In genomic region chr1:160308996-160309395, GRCm38 (mm10) we compare ENCODE assay signal across 9 mouse cellular contexts.
A peak's percentile ranks its signal among the peaks of the same experiment; 100 is the strongest.
DNase-seq lines count a peak whose midpoint lies in the region; ATAC-seq and TF ChIP-seq lines count a peak whose summit lies in the region.
"Had no signal": no experiment of that assay in that cellular context is flagged by ENCODE, and none has a peak within 500 bp of the region (broad histone marks: within the 10 kb centered on the region; RNA-seq: fewer than 3 reads in every experiment).

No protein-coding gene starts in this region.

- no peak for DNase-seq in midbrain, postnatal 0 days (ENCODE audit: low spot score)
- DNase-seq in intestine, embryonic 14.5 days (ENCODE audit: low spot score): peak; percentile 64
- peak; percentile 63 for DNase-seq in lung, embryonic 14.5 days
- peak; percentile 82 for DNase-seq in stomach, postnatal 0 days (ENCODE audit: low spot score)
- DNase-seq in MN1 (ENCODE audit: low spot score): no peak
- no peak for DNase-seq in cerebellum, adult 11-12 months
- no peak for DNase-seq in adrenal gland, postnatal 4 days (ENCODE audit: low spot score in 2 of 2)

- H3K4me3 ChIP-seq in midbrain, postnatal 0 days (ENCODE audit: low read depth, low read length): no peak overlapping the region
- H3K4me3 ChIP-seq in midbrain, embryonic 13.5 days (replicated peaks): no peak overlapping the region
- H3K4me3 ChIP-seq in intestine, embryonic 14.5 days (ENCODE audit: low read depth, low read length): peak overlapping the region; percentile 20; the same call in 1 of the 2 replicates
- H3K4me3 ChIP-seq in lung, embryonic 14.5 days (ENCODE audit: low read depth, low read length): peak overlapping the region; percentile 21; the same call in 1 of the 2 replicates
- peak overlapping the region; percentile 32 for H3K4me3 ChIP-seq in stomach, postnatal 0 days (ENCODE audit: low read depth, low read length)
- H3K4me3 ChIP-seq: neural tube, embryonic 13.5 days had no signal

- no peaks in the 10 kb centered on the region for H3K36me3 ChIP-seq in midbrain, postnatal 0 days (ENCODE audit: insufficient read depth, low read length)
- H3K36me3 ChIP-seq in midbrain, embryonic 13.5 days: no peaks in the 10 kb centered on the region
- H3K36me3 ChIP-seq in intestine, embryonic 14.5 days (ENCODE audit: control insufficient read depth, insufficient read depth, low read length): no peaks in the 10 kb centered on the region
- H3K36me3 ChIP-seq in lung, embryonic 14.5 days (ENCODE audit: insufficient read depth): no peaks in the 10 kb centered on the region
- no peaks in the 10 kb centered on the region for H3K36me3 ChIP-seq in stomach, postnatal 0 days (ENCODE audit: control insufficient read depth, insufficient read depth, low read length)
- H3K36me3 ChIP-seq: neural tube, embryonic 13.5 days had no signal

- no peaks in the 10 kb centered on the region for H3K9me3 ChIP-seq in midbrain, postnatal 0 days (ENCODE audit: low read length)
- no peaks in the 10 kb centered on the region for H3K9me3 ChIP-seq in midbrain, embryonic 13.5 days
- no peaks in the 10 kb centered on the region for H3K9me3 ChIP-seq in intestine, embryonic 14.5 days (ENCODE audit: control insufficient read depth, low read length)
- H3K9me3 ChIP-seq in lung, embryonic 14.5 days (ENCODE audit: low read depth, low read length): no peaks in the 10 kb centered on the region
- H3K9me3 ChIP-seq in stomach, postnatal 0 days (ENCODE audit: control insufficient read depth, low read length): no peaks in the 10 kb centered on the region
- H3K9me3 ChIP-seq: neural tube, embryonic 13.5 days had no signal

- H3K4me2 ChIP-seq in midbrain, postnatal 0 days (ENCODE audit: low read depth, low read length, poor library complexity, severe bottlenecking): no peak overlapping the region
- no peak overlapping the region for H3K4me2 ChIP-seq in midbrain, embryonic 13.5 days (replicated peaks)
- H3K4me2 ChIP-seq in intestine, embryonic 14.5 days (ENCODE audit: low read length): peak overlapping the region; percentile 39
- peak overlapping the region; percentile 46 for H3K4me2 ChIP-seq in lung, embryonic 14.5 days
- H3K4me2 ChIP-seq in stomach, postnatal 0 days (replicated peaks; ENCODE audit: low read depth): peak overlapping the region; percentile 39
- H3K4me2 ChIP-seq: neural tube, embryonic 13.5 days had no signal

- no peaks in the 10 kb centered on the region for H3K27me3 ChIP-seq in midbrain, postnatal 0 days (ENCODE audit: insufficient read depth, low read length)
- no peaks in the 10 kb centered on the region for H3K27me3 ChIP-seq in midbrain, embryonic 13.5 days
- no peaks in the 10 kb centered on the region for H3K27me3 ChIP-seq in intestine, embryonic 14.5 days (replicated peaks; ENCODE audit: control insufficient read depth, insufficient read depth, low read length)
- H3K27me3 ChIP-seq in lung, embryonic 14.5 days (ENCODE audit: insufficient read depth, low read length): no peaks in the 10 kb centered on the region
- no peaks in the 10 kb centered on the region for H3K27me3 ChIP-seq in stomach, postnatal 0 days (ENCODE audit: control insufficient read depth, insufficient read depth, low read length)
- H3K27me3 ChIP-seq: neural tube, embryonic 13.5 days had no signal

- no peak for ATAC-seq in midbrain, postnatal 0 days (ENCODE audit: low FRiP score)
- ATAC-seq in midbrain, embryonic 13.5 days: no peak
- ATAC-seq in intestine, embryonic 14.5 days (replicated peaks; ENCODE audit: low FRiP score, low TSS enrichment, low read depth): peak; percentile 53; the same call in 1 of the 2 replicates
- peak; percentile 46; the same call in 1 of the 2 replicates for ATAC-seq in lung, embryonic 14.5 days (ENCODE audit: insufficient read depth)
- peak; percentile 83 for ATAC-seq in stomach, postnatal 0 days (ENCODE audit: low FRiP score, low TSS enrichment)

- TF ChIP-seq CTCF in midbrain, postnatal 0 days (IDR thresholded peaks at IDR 0.05): peak; percentile 36
- TF ChIP-seq CTCF in lung, embryonic 14.5 days (IDR thresholded peaks at IDR 0.05; ENCODE audit: low read depth): peak; percentile 35
- TF ChIP-seq CTCF in stomach, postnatal 0 days (IDR thresholded peaks at IDR 0.05; ENCODE audit: low read depth): peak; percentile 55

- no peak for TF ChIP-seq EP300 in stomach, postnatal 0 days (optimal IDR thresholded peaks at IDR 0.05)

- H3K27ac ChIP-seq in midbrain, postnatal 0 days (ENCODE audit: low read depth, low read length): no peak overlapping the region
- no peak overlapping the region for H3K27ac ChIP-seq in midbrain, embryonic 13.5 days
- peak overlapping the region; percentile 40; the same call in 1 of the 2 replicates for H3K27ac ChIP-seq in intestine, embryonic 14.5 days (ENCODE audit: low read depth)
- peak overlapping the region; percentile 75 for H3K27ac ChIP-seq in lung, embryonic 14.5 days (ENCODE audit: low read depth)
- H3K27ac ChIP-seq in stomach, postnatal 0 days (replicated peaks): peak overlapping the region; percentile 13
- H3K27ac ChIP-seq: neural tube, embryonic 13.5 days had no signal

- no peaks in the 10 kb centered on the region for H3K4me1 ChIP-seq in midbrain, postnatal 0 days (ENCODE audit: insufficient read depth, low read length)
- peaks cover 4% of the 10 kb centered on the region; the same call in 1 of the 2 replicates for H3K4me1 ChIP-seq in midbrain, embryonic 13.5 days (replicated peaks)
- peaks cover 15% of the 10 kb centered on the region; the same call in 1 of the 2 replicates for H3K4me1 ChIP-seq in intestine, embryonic 14.5 days (replicated peaks; ENCODE audit: control insufficient read depth, insufficient read depth, low read length)
- H3K4me1 ChIP-seq in lung, embryonic 14.5 days (ENCODE audit: insufficient read depth): peaks cover 5% of the 10 kb centered on the region
- H3K4me1 ChIP-seq in stomach, postnatal 0 days (replicated peaks; ENCODE audit: control insufficient read depth, insufficient read depth): no peaks in the 10 kb centered on the region

- no peak overlapping the region for H3K9ac ChIP-seq in midbrain, postnatal 0 days (replicated peaks; ENCODE audit: low read length, poor library complexity, severe bottlenecking)
- H3K9ac ChIP-seq in midbrain, embryonic 13.5 days (replicated peaks): no peak overlapping the region
- H3K9ac ChIP-seq in intestine, embryonic 14.5 days (ENCODE audit: low read length): no peak overlapping the region
- H3K9ac ChIP-seq in lung, embryonic 14.5 days: no peak overlapping the region
- H3K9ac ChIP-seq in stomach, postnatal 0 days (ENCODE audit: low read length): no peak overlapping the region
- H3K9ac ChIP-seq: neural tube, embryonic 13.5 days had no signal

- WGBS in midbrain, postnatal 0 days: 22% methylated on average over 7 of the region's 7 CpGs
- 20% methylated on average over 7 of the region's 7 CpGs for WGBS in midbrain, embryonic 13.5 days
- WGBS in intestine, embryonic 14.5 days: 24% methylated on average over 7 of the region's 7 CpGs
- 23% methylated on average over 7 of the region's 7 CpGs for WGBS in lung, embryonic 14.5 days
- WGBS in stomach, postnatal 0 days: 13% methylated on average over 7 of the region's 7 CpGs

Comparison
In these comparisons a context has a peak if more than half of its experiments do, and no peak if none do; other contexts are left out.
1. ATAC-seq: peak in intestine, embryonic 14.5 days (single experiment), lung, embryonic 14.5 days (single experiment) and stomach, postnatal 0 days (single experiment); none in midbrain, postnatal 0 days (single experiment) and midbrain, embryonic 13.5 days (single experiment).
2. DNase-seq: peak in intestine, embryonic 14.5 days (single experiment), lung, embryonic 14.5 days (single experiment) and stomach, postnatal 0 days (single experiment); none in midbrain, postnatal 0 days (single experiment), MN1 (single experiment), cerebellum, adult 11-12 months (single experiment) and adrenal gland, postnatal 4 days (0 of 2).
3. H3K27ac ChIP-seq: peak in intestine, embryonic 14.5 days (single experiment), lung, embryonic 14.5 days (single experiment) and stomach, postnatal 0 days (single experiment); none in midbrain, postnatal 0 days (single experiment) and midbrain, embryonic 13.5 days (single experiment).
4. H3K4me2 ChIP-seq: peak in intestine, embryonic 14.5 days (single experiment), lung, embryonic 14.5 days (single experiment) and stomach, postnatal 0 days (single experiment); none in midbrain, postnatal 0 days (single experiment) and midbrain, embryonic 13.5 days (single experiment).
5. H3K4me3 ChIP-seq: peak in intestine, embryonic 14.5 days (single experiment), lung, embryonic 14.5 days (single experiment) and stomach, postnatal 0 days (single experiment); none in midbrain, postnatal 0 days (single experiment) and midbrain, embryonic 13.5 days (single experiment).
6. Peak in every context shown above with its lines, with median percentiles within 50 percentile points of each other: CTCF ChIP-seq.